Mouse (Mus musculus) cerebellum, adult 2 months (tissue): ENCODE data around the gene Bach2. TPM values are rescaled to one million over a fixed set of nuclear protein-coding genes. Genes with fewer than 3 reads are reported as not detected.

Experiments used
- DNase-seq, 2 experiments: peaks; one replicate each; pipeline ENCODE4 v3.0.0; 2021
- H3K27ac ChIP-seq: fragments of 200-500 bp; 2 replicates; pipeline ENCODE4 v1.5.1; 2012; ENCODE audit warnings: low read length, control low read depth, inconsistent platforms; ENCODE audit not compliant: insufficient read depth
- H3K27me3 ChIP-seq: fragments of 200-500 bp; 2 replicates; pipeline ENCODE4 v1.6.1; 2012; ENCODE audit warnings: inconsistent platforms, mild to moderate bottlenecking, low read length, moderate library complexity; ENCODE audit not compliant: control insufficient read depth, insufficient read depth
- H3K4me1 ChIP-seq: fragments of 200-500 bp; 2 replicates; pipeline ENCODE4 v1.6.1; 2011; ENCODE audit warnings: low read length; ENCODE audit not compliant: control insufficient read depth, insufficient read depth
- H3K4me3 ChIP-seq: fragments of 200-500 bp; replicated peaks from 2 replicates; pipeline ENCODE3; 2011; ENCODE audit warnings: mild to moderate bottlenecking, low read depth, low read length, control low read depth; ENCODE audit not compliant: insufficient read depth
- CTCF ChIP-seq: fragments of 200-500 bp; IDR thresholded peaks from 2 replicates; pipeline ENCODE4 v1.5.1; 2011; ENCODE audit warnings: low read depth, mild to moderate bottlenecking, control low read depth, low read length, moderate library complexity, borderline replicate concordance; ENCODE audit not compliant: insufficient read depth
- POLR2A ChIP-seq: fragments of 200-500 bp; IDR thresholded peaks from 2 replicates; pipeline ENCODE4 v1.6.1; 2011; ENCODE audit warnings: low read length, control low read depth, borderline replicate concordance; ENCODE audit not compliant: insufficient read depth
- WGBS: fragments of 180-500 bp; shearing (Covaris S2); methylation state at CpG from one replicate; pipeline ENCODE4 v1.1.7; 2018; 5-methylcytosine and 5-hydroxymethylcytosine counted together
- polyA plus RNA-seq: library from polyadenylated mRNA; depleted of rRNA; stranded (reverse); fragments of >200 nt; gene quantifications from 2 replicates; pipeline ENCODE4 v1.2.3, GENCODE M21; 2012

The Bach2 gene
- polyA plus RNA-seq, 1 experiment: 4.7 TPM

DNA sequence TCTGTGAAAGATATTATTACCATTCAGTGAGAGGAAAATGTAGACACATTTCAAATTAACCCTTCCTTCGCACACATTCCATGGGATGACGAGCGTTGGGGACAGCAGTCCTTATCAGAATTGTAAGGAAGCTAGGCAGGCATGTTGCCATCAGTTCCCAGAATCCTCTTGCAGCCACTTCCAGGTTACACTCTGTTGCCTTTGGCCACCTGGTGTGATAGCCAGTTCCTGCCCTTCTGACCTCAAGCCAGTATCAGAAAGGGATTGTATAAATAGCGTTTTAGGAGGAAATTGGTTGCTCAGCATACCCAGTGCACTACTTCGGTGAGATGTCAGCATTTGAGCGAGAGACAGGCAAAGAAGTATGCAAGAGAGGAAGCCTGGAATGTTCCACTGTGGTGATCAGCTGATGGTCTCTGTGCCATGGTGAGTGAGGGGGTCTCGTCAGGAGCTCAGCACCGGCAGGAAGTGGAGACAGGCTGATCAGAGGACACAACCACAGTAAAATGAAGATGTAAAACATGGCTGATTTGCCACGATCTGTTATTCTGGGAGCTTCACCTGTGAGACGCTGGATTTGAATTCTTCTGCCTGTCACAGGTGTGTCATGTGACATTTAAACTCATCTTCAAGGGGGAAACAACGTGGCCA, 9.0 kb downstream of the Bach2 start:
- TF ChIP-seq POLR2A (no peak), CTCF (no peak)

DNA sequence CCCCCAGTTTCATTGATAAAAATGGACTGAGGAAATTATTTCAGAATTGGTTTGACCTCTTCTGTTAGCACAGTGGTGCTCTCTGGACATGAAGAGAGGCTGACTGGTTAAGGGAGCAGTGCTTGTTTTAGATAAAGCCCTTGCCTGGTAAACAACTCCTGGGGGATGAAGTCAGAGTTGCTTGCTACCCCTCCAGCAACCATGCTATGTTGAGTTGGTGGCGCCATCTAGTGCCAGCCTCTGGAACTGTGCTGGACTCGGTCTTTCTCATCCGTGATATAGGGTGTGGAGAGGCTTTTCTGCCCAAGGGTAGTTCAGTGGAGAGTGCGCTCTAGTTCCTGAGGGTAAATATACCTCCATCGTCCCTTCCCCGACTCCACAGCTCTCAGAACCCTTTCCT, 9.6 kb downstream of the Bach2 start:
- DNase-seq: peak; percentile 50 to 77
- WGBS: 62% methylated on average over 6 of the region's 6 CpGs
- Histone ChIP-seq H3K27ac (no peak overlapping the region), H3K4me3 (no peak overlapping the region), H3K27me3 (no peaks in the 10 kb centered on the region), H3K4me1 (peaks cover 24% of the 10 kb centered on the region)
- TF ChIP-seq POLR2A (no peak), CTCF (peak; percentile 74)

More for the DNA sequence above, 9.0 kb downstream of the Bach2 start:
- H3K27ac ChIP-seq: no peak overlapping the region
- WGBS: 83% methylated on average over 11 of the region's 11 CpGs
- H3K4me3 ChIP-seq: no peak overlapping the region
- H3K27me3 ChIP-seq: no peaks in the 10 kb centered on the region
- no peak for DNase-seq
- peaks cover 22% of the 10 kb centered on the region for H3K4me1 ChIP-seq

DNA sequence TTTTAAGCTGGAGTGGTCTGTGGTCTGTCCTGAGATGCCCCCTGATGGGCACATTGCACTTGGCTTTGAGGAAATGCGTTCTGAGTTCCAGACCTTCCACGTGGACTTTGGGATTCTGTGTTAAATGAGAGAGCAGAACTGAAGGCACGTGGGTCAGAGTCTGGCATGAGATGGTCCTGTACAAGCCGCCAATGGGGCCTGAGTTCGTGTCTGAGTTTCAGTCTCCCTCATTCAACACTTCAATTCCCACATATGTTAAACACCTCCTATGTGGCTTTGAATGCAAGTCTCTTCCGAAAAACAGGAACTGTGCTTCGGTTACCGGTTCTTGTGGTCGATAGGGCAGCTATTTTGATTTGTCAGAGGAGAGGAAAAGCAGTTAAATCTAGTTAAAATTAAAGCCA, 10.4 kb downstream of the Bach2 start:
- TF ChIP-seq CTCF: no peak
- no peak for TF ChIP-seq POLR2A
- H3K27ac ChIP-seq: no peak overlapping the region
- H3K4me3 ChIP-seq: no peak overlapping the region
- WGBS: 83% methylated on average over 9 of the region's 9 CpGs
- no peak for DNase-seq
- no peaks in the 10 kb centered on the region for H3K27me3 ChIP-seq
- peaks cover 24% of the 10 kb centered on the region for H3K4me1 ChIP-seq

DNA sequence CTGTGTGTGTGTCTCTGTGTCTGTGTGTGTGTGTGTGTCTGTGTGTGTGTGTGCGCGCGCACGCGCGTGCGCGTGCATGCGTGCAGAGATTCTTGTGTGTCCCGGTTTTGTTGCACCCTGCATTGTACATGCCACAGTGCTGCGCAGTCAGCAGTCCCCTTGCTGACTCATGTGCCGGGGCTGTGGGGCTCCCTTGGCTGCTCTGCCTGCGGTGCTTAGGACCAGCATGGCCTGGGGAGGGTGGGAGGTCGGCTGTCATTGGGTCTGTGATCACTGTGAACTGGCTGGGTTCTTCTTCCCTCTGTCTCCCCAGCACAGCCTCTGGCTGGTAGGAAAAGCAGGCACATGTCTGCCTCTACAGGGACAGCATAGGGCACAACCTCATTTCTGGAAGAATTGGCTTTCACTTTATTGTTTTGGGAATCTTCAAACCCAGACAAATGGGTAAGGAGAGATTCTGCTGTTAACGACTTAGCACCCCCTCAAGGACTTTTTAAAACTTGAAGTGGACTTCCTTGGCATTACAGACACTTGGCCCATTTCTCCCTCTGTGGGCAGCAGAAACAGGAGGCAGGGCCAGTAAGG, 11.2 kb downstream of the Bach2 start:
- Histone ChIP-seq H3K4me1 (peaks cover 24% of the 10 kb centered on the region), H3K4me3 (no peak overlapping the region), H3K27me3 (no peaks in the 10 kb centered on the region), H3K27ac (no peak overlapping the region)
- TF ChIP-seq CTCF: no peak
- no peak for TF ChIP-seq POLR2A
- DNase-seq: peak; percentile 42 to 45
- WGBS: 67% methylated on average over 15 of the region's 15 CpGs

DNA sequence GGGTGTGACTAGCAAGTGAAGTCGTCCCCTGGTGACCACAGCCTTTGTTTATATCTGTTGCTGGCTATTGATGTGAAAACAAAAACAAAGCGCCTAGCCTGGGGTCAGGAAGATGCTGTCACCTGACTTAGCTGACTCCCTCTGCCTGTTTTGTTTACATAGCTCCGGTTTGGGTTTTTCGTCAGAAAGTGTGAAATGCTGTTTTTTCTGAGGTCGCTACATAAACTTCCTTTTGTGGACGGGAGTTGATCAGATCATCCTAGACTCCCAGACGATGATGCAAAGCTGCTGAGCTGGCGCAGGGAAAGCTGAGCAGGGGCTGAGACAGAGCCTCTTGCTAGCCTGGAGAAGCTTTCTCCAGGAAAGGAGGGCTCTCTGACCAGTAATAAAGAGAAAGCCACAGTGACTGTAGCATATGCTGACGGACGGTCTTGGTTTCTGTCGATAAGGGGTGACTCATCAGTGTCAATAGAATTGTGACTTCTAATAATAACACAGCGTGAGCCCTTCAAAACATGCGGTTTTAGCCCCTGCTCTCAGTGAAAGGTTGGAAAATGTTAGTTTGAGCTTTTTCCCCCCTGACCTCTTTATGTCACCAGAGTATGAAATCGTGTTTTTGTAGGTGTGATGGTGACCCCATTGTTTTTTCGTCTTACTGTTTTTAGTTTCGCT, 11.9 kb downstream of the Bach2 start:
- WGBS: 25% methylated on average over 16 of the region's 16 CpGs
- peak in 1 of 2 experiments; percentile 45 for DNase-seq
- no peak overlapping the region for H3K4me3 ChIP-seq
- H3K27ac ChIP-seq: peak overlapping the region; percentile 83; the same call in 1 of the 2 replicates
- H3K4me1 ChIP-seq: peaks cover 24% of the 10 kb centered on the region
- H3K27me3 ChIP-seq: no peaks in the 10 kb centered on the region
- TF ChIP-seq CTCF (no peak), POLR2A (no peak)

DNA sequence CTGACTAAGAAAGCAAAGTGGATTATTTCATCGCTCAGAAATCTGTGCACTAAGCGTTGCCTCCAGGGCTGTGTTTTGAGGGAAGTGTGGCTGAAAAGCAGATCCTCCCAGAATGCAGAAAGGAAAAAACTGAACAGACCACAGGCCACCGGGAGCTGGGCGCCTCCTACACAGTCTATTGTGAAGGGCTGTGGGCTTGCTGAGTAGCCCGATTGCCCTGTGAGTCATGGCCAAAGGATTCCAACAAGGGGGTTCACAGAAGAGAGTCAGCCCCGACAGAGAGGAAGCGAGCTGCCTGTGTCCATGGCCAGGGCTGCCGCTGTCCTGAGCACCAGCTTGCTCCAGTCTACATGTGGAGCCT, 12.4 kb downstream of the Bach2 start:
- DNase-seq: peak; percentile 49 to 56
- Histone ChIP-seq H3K27me3 (no peaks in the 10 kb centered on the region), H3K4me3 (peak overlapping the region; percentile 14), H3K27ac (peak overlapping the region; percentile 83), H3K4me1 (peaks cover 24% of the 10 kb centered on the region)
- TF ChIP-seq POLR2A (peak; percentile 30; the same call in 1 of the 2 replicates), CTCF (no peak)
- WGBS: 10% methylated on average over 8 of the region's 8 CpGs

DNA sequence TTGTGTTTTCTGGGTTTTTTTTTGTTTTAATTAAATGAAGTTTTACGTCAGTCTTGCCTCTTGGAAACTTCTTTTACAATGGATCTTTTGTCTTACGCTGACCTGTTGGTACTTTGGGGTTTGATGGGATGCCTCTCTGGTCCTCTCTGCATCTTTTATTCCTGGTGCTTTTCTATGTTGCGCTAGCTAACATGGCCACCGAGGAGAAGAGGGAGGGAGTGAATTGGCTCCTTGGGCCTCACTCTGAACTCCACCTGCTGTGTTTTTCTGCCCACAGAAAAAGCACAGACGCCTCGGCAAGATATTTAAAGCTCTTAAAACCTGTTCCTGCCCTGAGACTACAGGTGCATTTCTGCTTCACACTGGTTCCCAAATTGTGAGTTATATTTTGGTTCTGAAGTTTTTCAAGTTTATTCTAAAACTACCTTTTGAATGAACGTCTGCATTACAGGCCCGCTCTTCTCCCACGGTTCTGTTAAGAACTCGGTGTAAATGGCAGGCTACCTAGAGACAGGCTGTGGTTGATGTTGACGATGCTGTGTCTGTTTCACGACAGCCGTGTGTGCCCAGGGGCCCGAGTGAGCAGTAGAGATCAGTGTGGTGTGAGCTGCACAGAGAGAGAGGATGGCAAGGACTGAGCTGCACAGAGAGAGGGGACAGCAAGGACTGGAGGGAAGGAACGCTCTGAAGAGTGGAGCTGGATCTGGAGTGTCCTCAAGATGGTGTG, 13.5 kb downstream of the Bach2 start:
- TF ChIP-seq POLR2A (no peak), CTCF (no peak)
- H3K4me1 ChIP-seq: peaks cover 20% of the 10 kb centered on the region
- 38% methylated on average over 15 of the region's 15 CpGs for WGBS

DNA sequence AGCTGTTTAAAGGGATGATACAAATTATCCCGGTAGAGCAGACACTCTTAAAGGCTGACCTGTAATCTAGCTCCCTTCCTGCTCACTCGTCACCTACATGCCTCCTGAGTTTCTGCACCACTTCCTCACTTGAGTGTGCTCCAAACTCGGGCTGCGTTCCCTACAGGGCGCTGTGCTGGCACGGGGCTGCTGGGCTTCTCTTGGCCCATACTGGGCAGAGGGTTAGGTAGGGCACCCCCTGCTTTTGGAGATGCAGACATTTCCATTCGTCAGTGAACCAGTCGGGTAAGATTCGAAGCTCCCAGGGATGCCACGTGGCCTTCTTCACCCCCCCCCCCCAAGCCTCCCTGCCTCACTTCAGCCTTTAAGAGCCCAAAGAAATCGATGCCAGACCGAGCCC, 19.1 kb downstream of the Bach2 start:
- WGBS: 36% methylated on average over 12 of the region's 12 CpGs
- H3K27me3 ChIP-seq: no peaks in the 10 kb centered on the region
- no peak for DNase-seq
- peaks cover 8% of the 10 kb centered on the region for H3K4me1 ChIP-seq
- TF ChIP-seq POLR2A: no peak
- no peak for TF ChIP-seq CTCF
- no peak overlapping the region for H3K27ac ChIP-seq
- no peak overlapping the region for H3K4me3 ChIP-seq

More for the DNA sequence above, 13.5 kb downstream of the Bach2 start:
- H3K27me3 ChIP-seq: no peaks in the 10 kb centered on the region
- DNase-seq: peak in 1 of 2 experiments; percentile 26
- no peak overlapping the region for H3K4me3 ChIP-seq
- H3K27ac ChIP-seq: no peak overlapping the region
